Mouse (Mus musculus) adrenal gland, postnatal 0 days (tissue): ENCODE data around the gene Ephb6. TPM values are rescaled to one million over a fixed set of nuclear protein-coding genes. Genes with fewer than 3 reads are reported as not detected.

ENCODE experiments used
- polyA plus RNA-seq: library from polyadenylated mRNA; unstranded; fragments of >200 nt; fragmentation: Nextera tagmentation; extraction: Ambion mirVana; gene quantifications from 2 replicates; pipeline ENCODE4 v1.2.1, GENCODE M21; 2015

The Ephb6 gene
- polyA plus RNA-seq = 12.8 and 17.1 TPM in 2 replicates

GRCm38 (mm10) chr6:41605061-41605793 is at the start of gene Ephb6:
Gene Ephb6, plus strand, starts transcription at chr6:41605482.

DNA sequence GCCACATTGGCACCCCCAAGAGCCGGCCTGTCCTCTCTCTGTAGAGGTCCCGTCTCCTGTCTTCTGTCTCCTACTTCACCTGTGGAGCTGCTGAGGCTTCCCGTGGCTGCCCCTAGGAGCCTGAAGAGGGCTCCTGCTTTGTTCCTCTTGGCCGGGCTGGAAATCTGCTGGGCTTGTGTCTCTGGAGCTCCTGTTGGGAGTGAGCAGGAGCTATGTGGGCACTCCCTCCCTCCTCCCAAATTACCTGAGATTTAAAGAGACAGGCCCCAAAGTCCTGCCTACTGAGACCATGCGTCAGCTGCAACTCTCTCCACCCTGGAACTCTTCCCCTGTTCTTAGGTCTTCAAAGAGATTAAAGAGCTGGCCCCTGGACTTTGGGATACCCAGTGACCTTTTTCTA is 30.9 kb downstream of the Ephb6 start, which contains the start of gene Trpv6:
Gene Trpv6 (minus strand): TSS at position 228 of the 400 bp plus-strand sequence.

Other genes with a start within 250 kb of the Ephb6 start
- gene Prss3, start 227.8 kb upstream of the Ephb6 start, polyA plus RNA-seq = not detected in 2 replicates
- gene Gm5771, start 213.1 kb upstream of the Ephb6 start, polyA plus RNA-seq = not detected in 2 replicates
- not detected in 2 replicates for gene Gm10334, start 159.3 kb upstream of the Ephb6 start, polyA plus RNA-seq
- not detected in 2 replicates for gene Prss1, start 146.6 kb upstream of the Ephb6 start, polyA plus RNA-seq
- 0.22 TPM in 1 of 2 replicates, not detected in the other for gene Prss2, start 83.7 kb upstream of the Ephb6 start, polyA plus RNA-seq
- 0.19 and 0.27 TPM in 2 replicates for gene Trpv6, start 30.9 kb downstream of the Ephb6 start, polyA plus RNA-seq
- gene Trpv5, start 75.3 kb downstream of the Ephb6 start, polyA plus RNA-seq = 0.11 TPM in 1 of 2 replicates, not detected in the other
- not detected in 2 replicates for gene Llcfc1, start 78.9 kb downstream of the Ephb6 start, polyA plus RNA-seq
- gene Kel, start 98.9 kb downstream of the Ephb6 start, polyA plus RNA-seq = 2.8 and 4.3 TPM in 2 replicates
- gene Olfr459, start 169.7 kb downstream of the Ephb6 start, polyA plus RNA-seq = not detected in 2 replicates
- gene Pip, start 242.1 kb downstream of the Ephb6 start, polyA plus RNA-seq = not detected in 2 replicates
- not detected in 2 replicates for gene Sval2, start 247.5 kb downstream of the Ephb6 start, polyA plus RNA-seq